Mouse (Mus musculus) CH12.LX (cell line): ENCODE data around the gene Edn2. TPM values are rescaled to one million over a fixed set of nuclear protein-coding genes. Genes with fewer than 3 reads are reported as not detected.

ENCODE experiments used
- DNase-seq: peaks from one replicate; pipeline ENCODE4 v3.0.0-alpha.2; 2013; ENCODE audit errors: extremely low read depth
- H3K27ac ChIP-seq: 2 replicates; pipeline ENCODE4 v1.5.1; 2012; ENCODE audit warnings: low read depth, mild to moderate bottlenecking, control low read depth, moderate library complexity; ENCODE audit not compliant: insufficient read depth
- H3K27me3 ChIP-seq: replicated peaks from 2 replicates; pipeline ENCODE3; 2012; ENCODE audit warnings: inconsistent platforms
- H3K36me3 ChIP-seq, 2 experiments: replicated peaks in 1 of 2; 2 replicates each; pipeline versions ENCODE3 to v1.6.1; 2012; ENCODE audit warnings: inconsistent platforms in 1 of 2, low read length in 1 of 2, mild to moderate bottlenecking in 1 of 2, mixed read lengths in 1 of 2, moderate library complexity in 1 of 2; ENCODE audit not compliant: control insufficient read depth in 1 of 2, insufficient read depth in 1 of 2
- H3K4me1 ChIP-seq, 2 experiments: 2 replicates each; pipeline ENCODE4 v1.6.1; 2012; ENCODE audit warnings: inconsistent platforms in 1 of 2, moderate library complexity in 1 of 2; ENCODE audit not compliant: insufficient read depth in 2 of 2, control insufficient read depth in 1 of 2
- H3K4me2 ChIP-seq: 2 replicates; pipeline ENCODE4 v1.6.1; 2012; ENCODE audit warnings: low read depth, mild to moderate bottlenecking, control low read depth; ENCODE audit not compliant: poor library complexity, insufficient read depth, severe bottlenecking
- H3K4me3 ChIP-seq, 3 experiments: fragments of 150-350 bp in 1 of 3; sonication (generic) in 1 of 3; replicated peaks in 1 of 3; 2 replicates each; pipeline versions ENCODE3 to v1.5.1; 2011 to 2012; ENCODE audit warnings: low read depth in 2 of 3, low read length in 2 of 3, mild to moderate bottlenecking in 2 of 3, moderate library complexity in 2 of 3, control low read depth in 1 of 3, improper control_type of control experiment in 1 of 3, inconsistent platforms in 1 of 3, mixed read lengths in 1 of 3; ENCODE audit not compliant: poor library complexity in 1 of 3
- H3K79me2 ChIP-seq: replicated peaks from 2 replicates; pipeline ENCODE4 v1.6.1; 2012; ENCODE audit warnings: mild to moderate bottlenecking, moderate library complexity; ENCODE audit not compliant: control insufficient read depth, poor library complexity, insufficient read depth, severe bottlenecking; ENCODE audit errors: extremely low read depth
- H3K9ac ChIP-seq: 2 replicates; pipeline ENCODE4 v1.6.1; 2012; ENCODE audit warnings: low read depth, mild to moderate bottlenecking, control low read depth, moderate library complexity; ENCODE audit not compliant: insufficient read depth
- H3K9me3 ChIP-seq: replicated peaks from 2 replicates; pipeline ENCODE3; 2012; ENCODE audit warnings: low read length, inconsistent platforms, mixed read lengths
- BHLHE40 ChIP-seq: IDR thresholded peaks from 2 replicates; pipeline ENCODE4 v1.6.1; 2011; ENCODE audit warnings: mild to moderate bottlenecking, low read depth, low read length, improper control_type of control experiment
- CHD1 ChIP-seq: IDR thresholded peaks from 2 replicates; pipeline ENCODE4 v1.6.1; 2012; ENCODE audit warnings: low read depth, low read length, improper control_type of control experiment, inconsistent platforms
- CTCF ChIP-seq, 2 experiments: IDR thresholded peaks in 1 of 2; conservative IDR thresholded peaks in 1 of 2; 2 replicates each; pipeline ENCODE4 v1.5.1; 2011 to 2012; ENCODE audit warnings: low read depth in 2 of 2, low read length in 2 of 2, improper control_type of control experiment in 1 of 2, inconsistent platforms in 1 of 2, mild to moderate bottlenecking in 1 of 2, moderate library complexity in 1 of 2
- E2F4 ChIP-seq: IDR thresholded peaks from 2 replicates; pipeline ENCODE4 v1.6.1; 2011; ENCODE audit warnings: low read depth, low read length, improper control_type of control experiment; ENCODE audit not compliant: insufficient replicate concordance
- HCFC1 ChIP-seq: IDR thresholded peaks from 2 replicates; pipeline ENCODE4 v1.6.1; 2012; ENCODE audit warnings: low read depth, mild to moderate bottlenecking, inconsistent platforms, low read length, improper control_type of control experiment
- IRF4 ChIP-seq: IDR thresholded peaks from 2 replicates; pipeline ENCODE4 v1.6.1; 2014; ENCODE audit warnings: low read depth, mild to moderate bottlenecking, inconsistent platforms, low read length, improper control_type of control experiment
- JUND ChIP-seq: conservative IDR thresholded peaks from 2 replicates; pipeline ENCODE4 v1.6.1; 2011; ENCODE audit warnings: low read depth, low read length, improper control_type of control experiment
- KAT2A ChIP-seq: IDR thresholded peaks from 2 replicates; pipeline ENCODE4 v1.6.1; 2012; ENCODE audit warnings: low read length, improper control_type of control experiment, inconsistent platforms; ENCODE audit not compliant: insufficient replicate concordance
- MAFK ChIP-seq: IDR thresholded peaks from 2 replicates; pipeline ENCODE4 v1.6.1; 2011; ENCODE audit warnings: low read length, improper control_type of control experiment; ENCODE audit not compliant: insufficient replicate concordance
- MXI1 ChIP-seq: IDR thresholded peaks from 2 replicates; pipeline ENCODE4 v1.6.1; 2011; ENCODE audit warnings: mild to moderate bottlenecking, low read depth, low read length, improper control_type of control experiment
- NELFE ChIP-seq: IDR thresholded peaks from 2 replicates; pipeline ENCODE4 v1.6.1; 2011; ENCODE audit warnings: low read depth, low read length, improper control_type of control experiment
- NRF1 ChIP-seq: IDR thresholded peaks from 2 replicates; pipeline ENCODE4 v1.6.1; 2014; ENCODE audit warnings: low read depth, mild to moderate bottlenecking, inconsistent platforms, low read length, improper control_type of control experiment, moderate library complexity
- RAD21 ChIP-seq: IDR thresholded peaks from 2 replicates; pipeline ENCODE4 v1.6.1; 2011; ENCODE audit warnings: low read depth, mild to moderate bottlenecking, low read length, improper control_type of control experiment, moderate library complexity
- SMC3 ChIP-seq: IDR thresholded peaks from 2 replicates; pipeline ENCODE4 v1.6.1; 2011; ENCODE audit warnings: low read depth, low read length, improper control_type of control experiment
- UBTF ChIP-seq: IDR thresholded peaks from 2 replicates; pipeline ENCODE4 v1.6.1; 2012; ENCODE audit warnings: low read depth, mild to moderate bottlenecking, inconsistent platforms, low read length, improper control_type of control experiment, moderate library complexity
- dilution Hi-C: fragments of 300-500 bp; cut with MboI; formaldehyde crosslinking; loops from 2 replicates; pipeline ENCODE4 v1.14.3; 2020; ENCODE audit warnings: low sequenced_read_pairs; ENCODE audit not compliant: extremely low pct_unique_long_range_greater_than_20kb, extremely low pct_ligation_motif_present
- in situ Hi-C: fragments of 300-500 bp; cut with MboI; formaldehyde crosslinking; loops from 3 replicates; pipeline ENCODE4 v1.14.3; 2019; ENCODE audit warnings: low sequenced_read_pairs, low pct_ligation_motif_present, low pct_unique_long_range_greater_than_20kb, mixed read lengths
- polyA plus RNA-seq: library from polyadenylated mRNA; unstranded; fragments of >175 nt; gene quantifications from 2 replicates; pipeline ENCODE4 v1.2.1, GENCODE M21; 2012; ENCODE audit warnings: low read depth; ENCODE audit not compliant: insufficient read length
- total RNA-seq, 2 experiments: library from RNA; depleted of rRNA; stranded (reverse); fragments of 300-350 nt in 1 of 2; fragments of >200 nt in 1 of 2; gene quantifications; 2 replicates each; pipeline ENCODE4 v1.2.3; 2012 to 2014

The Edn2 gene
- total and polyA plus RNA-seq, 3 experiments, result not detected

- no peak for TF ChIP-seq E2F4
- no peak for TF ChIP-seq HCFC1
- TF ChIP-seq CHD1, result no peak
- TF ChIP-seq NRF1, result no peak
- TF ChIP-seq MAFK, result no peak
- TF ChIP-seq JUND, result no peak
- TF ChIP-seq NELFE, result no peak
- no peak for TF ChIP-seq UBTF
- no peak for TF ChIP-seq MXI1
- TF ChIP-seq SMC3, result no peak
- no peak for TF ChIP-seq RAD21
- TF ChIP-seq, all 38 proteins: peak for 0
- no peak overlapping the region for H3K4me2 ChIP-seq
- H3K9me3 ChIP-seq, result no peaks in the 10 kb centered on the region
- in situ Hi-C loops (no loop called here), dilution Hi-C loops (no loop called here)
- no peaks in the 10 kb centered on the region for H3K79me2 ChIP-seq
- no peak overlapping the region for H3K27ac ChIP-seq
- H3K27me3 ChIP-seq, result peaks cover 62% of the 10 kb centered on the region
- no peak for DNase-seq
- no peaks in the 10 kb centered on the region for H3K36me3 ChIP-seq
- H3K9ac ChIP-seq, result no peak overlapping the region
- no peak overlapping the region for H3K4me3 ChIP-seq
- H3K4me1 ChIP-seq, result peaks cover 14 to 32% of the 10 kb centered on the region in 2 experiments
Observed at GRCm38 (mm10) chr4:120186441-120186840, 25.4 kb downstream of the Edn2 start.

GRCm38 (mm10) chr4:120186934-120187333, 25.9 kb downstream of the Edn2 start:
- no peak for TF ChIP-seq IRF4
- peak; percentile 48 for TF ChIP-seq SMC3
- TF ChIP-seq RAD21, result peak; percentile 28
- TF ChIP-seq BHLHE40, result no peak
- TF ChIP-seq MAFK, result no peak
- TF ChIP-seq CTCF (conservative IDR thresholded peaks at IDR 0.05 in 1 of 2, IDR thresholded peaks at IDR 0.05 in 1 of 2; ENCODE audit: low read depth in 2 of 2, low read length in 2 of 2), result peak; percentile 57 to 59
- no peak for TF ChIP-seq KAT2A
- no peak for TF ChIP-seq HCFC1
- TF ChIP-seq, all 38 proteins: peak for 3

More at GRCm38 (mm10) chr4:120186934-120187333, 25.9 kb downstream of the Edn2 start:
- dilution Hi-C loops (no loop called here), in situ Hi-C loops (no loop called here)
- Histone ChIP-seq H3K9me3 (no peaks in the 10 kb centered on the region), H3K4me1 (peaks cover 14 to 37% of the 10 kb centered on the region in 2 experiments), H3K4me2 (no peak overlapping the region), H3K36me3 (no peaks in the 10 kb centered on the region), H3K4me3 (no peak overlapping the region), H3K79me2 (no peaks in the 10 kb centered on the region), H3K27me3 (peaks cover 62% of the 10 kb centered on the region), H3K27ac (no peak overlapping the region), H3K9ac (no peak overlapping the region)
- DNase-seq, result no peak
